Mouse (Mus musculus): ENCODE measurements around the gene Pigz. TPM values are rescaled to one million over a fixed set of nuclear protein-coding genes. Genes with fewer than 3 reads are reported as not detected.

Gene Pigz
- total RNA-seq, 2 experiments from 2014 or later = 5.9 to 7.5 TPM

Small RNA genes within 50 kb of the gene (microRNA-seq; reads per million reads assigned to microRNA genes)
- gene Gm26269 = 0 reads per million in 2 experiments

Other genes starting within 250 kb of the Pigz start
- under 1 TPM in 1 of 2 experiments, not detected in 1; 0.05 TPM for gene Meltf, start 55.0 kb upstream of the Pigz start, total RNA-seq (2021)
- 10 to 100 TPM; 41.2 to 47.7 TPM for gene 0610012G03Rik, start 14.6 kb downstream of the Pigz start, total RNA-seq (2021)
- 10 to 100 TPM; 18.7 to 23.6 TPM for gene Ncbp2, start 14.7 kb downstream of the Pigz start, total RNA-seq (2021)
- gene Senp5, start 69.4 kb downstream of the Pigz start, total RNA-seq (2021) = 10 to 100 TPM; 13.8 to 17.0 TPM
- gene Pak2, start 145.5 kb downstream of the Pigz start, total RNA-seq (2021) = 10 to 100 TPM; 22.7 to 26.7 TPM
- 10 to 100 TPM; 15.9 to 16.1 TPM for gene Pigx, start 165.9 kb downstream of the Pigz start, total RNA-seq (2021)
- gene Cep19, start 165.9 kb downstream of the Pigz start, total RNA-seq (2021) = 1 to 10 TPM; 6.3 to 7.3 TPM
- 1 to 10 TPM; 7.4 to 9.0 TPM for gene Nrros, start 231.7 kb downstream of the Pigz start, total RNA-seq (2021)
- under 1 TPM in 1 of 2 experiments, not detected in 1; 0.47 TPM for gene Bex6, start 246.0 kb downstream of the Pigz start, total RNA-seq (2021)